Mouse (Mus musculus) embryonic facial prominence, embryonic 11.5 days (tissue): ENCODE measurements around the gene Lrrfip2. TPM values are rescaled to one million over a fixed set of nuclear protein-coding genes. Genes with fewer than 3 reads are reported as not detected.
A peak's percentile ranks its signal among the peaks of the same experiment; 100 is the strongest.

Experiments
- ATAC-seq: fragments of 200-750 bp; cut with Nextera tagmentation; replicated peaks from 2 replicates; pipeline ENCODE4 v1.8.0; 2017; ENCODE audit warnings: low read depth; ENCODE audit not compliant: insufficient number of reproducible peaks, low FRiP score, low TSS enrichment
- DNase-seq: peaks from one replicate; pipeline ENCODE4 v3.0.0-alpha.2; 2015; ENCODE audit warnings: low spot score
- H3K27ac ChIP-seq: fragments of 300-500 bp; sonication (generic); replicated peaks from 2 replicates; pipeline ENCODE4 v1.5.1; 2014; ENCODE audit warnings: mild to moderate bottlenecking, low read depth, low read length, control low read depth
- H3K27me3 ChIP-seq: fragments of 300-500 bp; sonication (generic); 2 replicates; pipeline ENCODE4 v1.6.1; 2014; ENCODE audit warnings: mild to moderate bottlenecking, low read length, moderate library complexity, mixed read lengths; ENCODE audit not compliant: control insufficient read depth, insufficient read depth
- H3K36me3 ChIP-seq: fragments of 300-500 bp; sonication (generic); replicated peaks from 2 replicates; pipeline ENCODE4 v1.6.1; 2014; ENCODE audit warnings: low read depth, mild to moderate bottlenecking, low read length, moderate library complexity, mixed read lengths; ENCODE audit not compliant: control insufficient read depth, insufficient read depth
- H3K4me1 ChIP-seq: fragments of 300-500 bp; sonication (generic); 2 replicates; pipeline ENCODE4 v1.6.1; 2014; ENCODE audit warnings: low read length, mixed read lengths; ENCODE audit not compliant: control insufficient read depth, insufficient read depth
- H3K4me2 ChIP-seq: fragments of 300-500 bp; sonication (generic); 2 replicates; pipeline ENCODE4 v1.6.1; 2014; ENCODE audit warnings: low read depth, mild to moderate bottlenecking, control low read depth, low read length, moderate library complexity
- H3K4me3 ChIP-seq: fragments of 300-500 bp; sonication (generic); 2 replicates; pipeline ENCODE4 v1.5.1; 2014; ENCODE audit warnings: low read depth, low read length, control low read depth
- H3K9ac ChIP-seq: fragments of 300-500 bp; sonication (generic); replicated peaks from 2 replicates; pipeline ENCODE4 v1.6.1; 2014; ENCODE audit warnings: mild to moderate bottlenecking, control low read depth, low read length
- H3K9me3 ChIP-seq: fragments of 300-500 bp; sonication (generic); replicated peaks from 2 replicates; pipeline ENCODE4 v1.6.1; 2016; ENCODE audit warnings: mild to moderate bottlenecking, low read length, inconsistent platforms, mixed read lengths; ENCODE audit not compliant: control insufficient read depth
- WGBS: fragments of 180-500 bp; shearing (Covaris S2); extraction: QIAGEN DNeasy Blood & Tissue Kit; methylation state at CpG from one replicate; pipeline ENCODE4 v1.1.7; 2014; 5-methylcytosine and 5-hydroxymethylcytosine counted together
- polyA plus RNA-seq: library from polyadenylated mRNA; unstranded; fragments of >200 nt; fragmentation: Nextera tagmentation; extraction: Ambion mirVana; gene quantifications from 2 replicates; pipeline ENCODE4 v1.2.1, GENCODE M21; 2014

Lrrfip2 gene
- polyA plus RNA-seq, 1 experiment from 2014 or later: 49.2 TPM

- Histone ChIP-seq H3K27me3 (no peaks in the 10 kb centered on the region), H3K9ac (no peak overlapping the region), H3K9me3 (no peaks in the 10 kb centered on the region), H3K4me3 (no peak overlapping the region), H3K27ac (no peak overlapping the region), H3K36me3 (no peaks in the 10 kb centered on the region), H3K4me1 (no peaks in the 10 kb centered on the region), H3K4me2 (no peak overlapping the region)
- no peak for ATAC-seq
- DNase-seq: no peak
- 86% methylated on average over 6 of the region's 6 CpGs for WGBS
Measured at GRCm38 (mm10) chr9:111142721-111143120, 25.3 kb downstream of the Lrrfip2 start.

- ATAC-seq: no peak
- WGBS: 84% methylated on average over 1 of the region's 1 CpGs
- no peak for DNase-seq
- Histone ChIP-seq H3K27ac (no peak overlapping the region), H3K9ac (no peak overlapping the region), H3K4me2 (no peak overlapping the region), H3K9me3 (no peaks in the 10 kb centered on the region), H3K36me3 (no peaks in the 10 kb centered on the region), H3K27me3 (no peaks in the 10 kb centered on the region), H3K4me3 (no peak overlapping the region), H3K4me1 (no peaks in the 10 kb centered on the region)
Measured at GRCm38 (mm10) chr9:111143387-111143786, 26.0 kb downstream of the Lrrfip2 start.

- Histone ChIP-seq H3K4me2 (no peak overlapping the region), H3K36me3 (no peaks in the 10 kb centered on the region), H3K4me3 (no peak overlapping the region), H3K27me3 (no peaks in the 10 kb centered on the region), H3K9ac (no peak overlapping the region), H3K4me1 (no peaks in the 10 kb centered on the region), H3K27ac (no peak overlapping the region), H3K9me3 (no peaks in the 10 kb centered on the region)
- ATAC-seq (no peak), DNase-seq (no peak)
- WGBS: 92% methylated on average over 1 of the region's 1 CpGs
Measured at GRCm38 (mm10) chr9:111144711-111145110, 27.3 kb downstream of the Lrrfip2 start.

- ATAC-seq: no peak
- Histone ChIP-seq H3K36me3 (no peaks in the 10 kb centered on the region), H3K4me3 (no peak overlapping the region), H3K27me3 (no peaks in the 10 kb centered on the region), H3K9ac (no peak overlapping the region), H3K9me3 (no peaks in the 10 kb centered on the region), H3K4me1 (no peaks in the 10 kb centered on the region), H3K27ac (no peak overlapping the region), H3K4me2 (no peak overlapping the region)
- WGBS: 89% methylated on average over 3 of the region's 3 CpGs
- no peak for DNase-seq
Measured at GRCm38 (mm10) chr9:111145497-111146190, 28.3 kb downstream of the Lrrfip2 start.

- H3K4me1 ChIP-seq: no peaks in the 10 kb centered on the region
- no peak overlapping the region for H3K4me2 ChIP-seq
- no peak overlapping the region for H3K9ac ChIP-seq
- H3K9me3 ChIP-seq: no peaks in the 10 kb centered on the region
- no peak overlapping the region for H3K27ac ChIP-seq
- ATAC-seq (no peak), DNase-seq (no peak)
- no peaks in the 10 kb centered on the region for H3K36me3 ChIP-seq
- no peaks in the 10 kb centered on the region for H3K27me3 ChIP-seq
- 90% methylated on average over 7 of the region's 7 CpGs for WGBS
- no peak overlapping the region for H3K4me3 ChIP-seq
Measured at GRCm38 (mm10) chr9:111146216-111146798, 28.9 kb downstream of the Lrrfip2 start.

- H3K4me3 ChIP-seq: no peak overlapping the region
- no peak for DNase-seq
- no peak for ATAC-seq
- H3K4me2 ChIP-seq: no peak overlapping the region
- H3K36me3 ChIP-seq: no peaks in the 10 kb centered on the region
- no peak overlapping the region for H3K9ac ChIP-seq
- no peaks in the 10 kb centered on the region for H3K4me1 ChIP-seq
- H3K27ac ChIP-seq: no peak overlapping the region
- H3K27me3 ChIP-seq: no peaks in the 10 kb centered on the region
- WGBS: 81% methylated on average over 2 of the region's 2 CpGs
- H3K9me3 ChIP-seq: no peaks in the 10 kb centered on the region
Measured at GRCm38 (mm10) chr9:111148006-111148405, 30.6 kb downstream of the Lrrfip2 start.

GRCm38 (mm10) chr9:111148414-111148813 lies 31.0 kb downstream of the Lrrfip2 start:
- Histone ChIP-seq H3K9me3 (no peaks in the 10 kb centered on the region), H3K4me3 (no peak overlapping the region), H3K27ac (no peak overlapping the region), H3K4me2 (no peak overlapping the region), H3K4me1 (no peaks in the 10 kb centered on the region), H3K27me3 (no peaks in the 10 kb centered on the region), H3K9ac (no peak overlapping the region), H3K36me3 (no peaks in the 10 kb centered on the region)
- 56% methylated on average over 2 of the region's 2 CpGs for whole genome bisulfite sequencing
- ATAC-seq (no peak), DNase-seq (no peak)

GRCm38 (mm10) chr9:111149188-111149945 lies 32.0 kb downstream of the Lrrfip2 start:
- ATAC-seq (no peak), DNase-seq (peak; percentile 18)
- Histone ChIP-seq H3K27ac (no peak overlapping the region), H3K4me3 (no peak overlapping the region), H3K4me2 (no peak overlapping the region), H3K9ac (no peak overlapping the region), H3K27me3 (no peaks in the 10 kb centered on the region), H3K9me3 (no peaks in the 10 kb centered on the region), H3K4me1 (no peaks in the 10 kb centered on the region), H3K36me3 (no peaks in the 10 kb centered on the region)
- 56% methylated on average over 5 of the region's 5 CpGs for WGBS
